Mouse (Mus musculus): ENCODE data around the gene Gnptg.

DNA sequence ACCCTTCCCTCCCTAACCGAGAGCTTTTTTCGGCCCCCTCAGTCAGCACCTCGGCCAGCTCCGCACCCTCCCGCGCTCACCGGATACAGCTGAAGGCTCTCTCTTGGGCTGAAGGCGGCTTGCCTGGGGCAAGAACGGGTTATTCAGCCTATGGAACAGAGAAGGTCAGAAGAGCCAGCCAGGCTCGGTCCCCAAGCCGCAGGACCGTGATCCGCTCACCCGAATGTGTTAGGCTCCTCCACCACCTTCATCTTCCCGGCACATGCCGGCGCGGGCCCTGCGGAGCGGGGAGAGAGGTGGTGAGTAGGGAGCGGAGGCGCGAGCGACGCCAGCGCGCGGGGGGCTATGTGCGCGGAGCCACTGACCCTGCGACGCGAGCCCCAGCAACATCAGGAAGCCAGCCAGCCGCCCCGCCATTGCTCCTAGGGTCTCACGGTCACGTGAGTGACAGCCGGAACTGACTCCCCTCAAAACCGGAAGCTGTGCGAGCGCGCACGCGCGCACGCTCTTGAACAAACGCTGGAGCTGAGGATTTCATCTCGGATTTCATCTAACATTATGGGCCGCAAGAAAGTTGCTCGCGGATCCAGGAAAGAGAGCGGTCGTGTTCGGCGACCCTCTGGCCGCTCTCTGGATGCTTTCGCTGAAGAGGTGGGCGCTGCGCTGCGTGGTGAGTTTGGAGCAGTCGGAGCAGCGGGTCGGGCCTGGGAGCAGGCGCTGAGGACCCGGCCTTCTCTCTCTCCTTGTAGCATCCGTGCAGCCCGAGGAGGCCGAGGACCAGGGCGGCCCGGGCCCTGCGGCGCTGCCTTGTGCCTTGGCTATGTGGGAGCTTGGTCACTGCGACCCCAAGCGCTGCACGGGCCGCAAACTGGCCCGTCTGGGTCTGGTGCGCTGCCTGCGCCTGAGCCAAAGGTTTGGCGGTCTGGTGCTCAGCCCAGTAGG lies at the start of gene Gnptg, which contains the start of gene Tsr3:
- TF ChIP-seq CTCF (IDR thresholded peaks at IDR 0.05; ENCODE audit: borderline replicate concordance, extremely low read depth, insufficient read depth, insufficient read length) (no peak), POLR2A (IDR thresholded peaks at IDR 0.05; ENCODE audit: borderline replicate concordance, extremely low read depth, insufficient read depth, insufficient read length, poor library complexity, severe bottlenecking) (peak; percentile 57; the same call in 1 of the 2 replicates)
